Mouse (Mus musculus) urinary bladder, postnatal 14 days (tissue): ENCODE data around the gene Aldh3a1.
"Not testable (repeated sequence)": the region's sequence is repeated elsewhere in the genome, so short reads cannot be mapped to it uniquely, and the experiment has no call there.

Source experiments
- DNase-seq: peaks from one replicate; pipeline ENCODE4 v3.0.0; 2021; ENCODE audit warnings: low spot score

Gene Aldh3a1

DNA sequence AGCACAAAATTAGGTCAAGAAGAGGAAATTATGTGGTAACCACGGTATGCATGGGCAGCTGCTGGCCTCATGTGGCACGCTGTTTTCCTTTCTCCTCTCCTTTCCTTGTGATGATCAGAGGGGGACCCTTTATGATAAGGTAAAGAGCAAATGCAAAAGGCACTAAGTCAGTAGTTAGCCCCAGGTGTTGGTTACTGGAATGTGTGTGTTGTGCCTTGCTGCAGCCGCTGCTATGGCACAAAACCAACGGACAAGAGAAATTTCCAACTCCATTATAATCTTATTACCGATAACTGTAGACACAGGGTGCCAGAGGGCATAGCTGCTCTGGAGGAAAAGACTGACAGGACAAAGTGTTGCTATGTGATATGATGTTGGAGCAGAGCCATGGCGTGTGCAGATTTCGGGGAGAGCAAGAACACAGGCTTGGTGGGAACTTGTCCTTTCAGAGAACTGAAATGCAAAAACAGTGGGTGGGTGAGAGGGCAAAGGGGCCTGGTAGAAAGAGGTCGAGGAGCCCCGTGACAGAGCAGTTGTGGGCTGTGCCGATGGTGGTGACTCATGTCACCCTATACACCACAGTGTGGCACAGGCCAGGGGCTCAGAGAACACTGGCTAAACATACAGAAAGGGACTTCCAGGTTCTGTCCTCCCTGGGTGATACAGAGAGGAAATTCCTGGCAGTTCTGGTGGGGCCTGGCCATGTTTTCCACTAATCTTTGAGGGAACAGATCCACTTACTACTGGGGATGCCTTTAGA, at the start of gene Aldh3a1:
Gene Aldh3a1, plus strand, starts transcription at position 51 of the 760 bp plus-strand sequence.
- peak; percentile 31 for DNase-seq

DNA sequence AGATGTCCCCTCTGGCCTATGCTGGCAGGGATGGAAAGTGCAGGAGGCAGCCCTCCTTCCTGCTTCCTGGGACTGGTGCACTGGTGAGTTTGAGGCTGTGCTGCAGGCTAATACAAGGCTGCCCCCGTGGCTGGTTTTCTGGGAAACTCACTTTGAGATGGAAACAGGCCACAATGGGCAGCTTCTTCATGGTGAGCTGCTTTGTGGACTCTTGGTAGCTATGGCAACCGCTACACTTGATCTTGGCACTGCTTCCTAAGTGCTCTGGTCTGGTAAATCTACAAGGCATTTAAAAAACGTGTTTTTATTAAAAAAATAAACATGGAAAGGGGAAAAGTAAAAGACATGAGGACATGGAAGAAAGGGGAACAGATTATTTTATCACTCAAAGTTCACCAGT, 49.2 kb upstream of the Aldh3a1 start:
- no peak for DNase-seq

DNA sequence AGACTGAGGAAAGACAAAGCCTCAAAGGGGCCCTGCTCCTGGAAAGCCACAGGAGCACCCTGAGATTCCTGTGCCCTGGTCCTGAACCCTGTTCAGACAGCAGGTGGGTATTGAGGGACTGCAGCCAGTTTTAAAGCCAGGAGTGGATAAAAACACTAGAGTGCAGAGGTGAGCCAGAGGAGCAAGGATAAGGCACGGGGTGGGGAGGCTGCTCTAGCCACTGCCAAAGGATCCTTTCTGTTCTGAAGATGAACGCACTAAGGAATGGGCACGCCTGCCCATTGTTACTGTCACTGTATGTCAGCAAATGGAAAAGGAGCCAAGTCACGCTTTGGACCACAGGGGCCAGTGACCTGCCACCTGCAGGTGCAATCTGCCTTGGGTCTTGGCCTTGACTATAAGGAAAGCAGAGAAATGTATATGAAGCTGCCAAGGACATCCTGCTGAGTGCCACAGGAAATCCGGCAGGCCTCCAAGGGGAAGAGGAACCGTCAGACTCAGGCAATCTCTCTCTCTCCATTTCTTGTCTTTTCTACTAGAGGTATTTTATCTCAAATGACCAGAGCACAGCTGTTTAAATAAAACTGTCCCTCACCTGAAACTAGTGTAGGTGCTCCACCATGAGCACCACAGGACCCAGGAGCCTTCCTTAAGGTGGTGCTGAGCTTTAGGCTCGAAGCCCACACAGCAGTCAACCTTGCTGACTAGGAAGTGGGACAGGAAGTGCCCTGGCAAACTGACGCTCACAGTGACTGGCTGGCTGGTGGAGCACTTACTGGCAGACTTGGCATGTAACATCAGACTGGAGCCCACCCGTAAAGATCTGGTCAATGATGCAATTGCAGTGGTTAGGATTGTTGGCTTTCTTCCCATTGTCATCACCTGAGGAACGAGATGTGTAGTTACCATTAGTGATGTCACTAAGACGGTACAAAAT, 47.3 kb upstream of the Aldh3a1 start:
- no peak for DNase-seq

DNA sequence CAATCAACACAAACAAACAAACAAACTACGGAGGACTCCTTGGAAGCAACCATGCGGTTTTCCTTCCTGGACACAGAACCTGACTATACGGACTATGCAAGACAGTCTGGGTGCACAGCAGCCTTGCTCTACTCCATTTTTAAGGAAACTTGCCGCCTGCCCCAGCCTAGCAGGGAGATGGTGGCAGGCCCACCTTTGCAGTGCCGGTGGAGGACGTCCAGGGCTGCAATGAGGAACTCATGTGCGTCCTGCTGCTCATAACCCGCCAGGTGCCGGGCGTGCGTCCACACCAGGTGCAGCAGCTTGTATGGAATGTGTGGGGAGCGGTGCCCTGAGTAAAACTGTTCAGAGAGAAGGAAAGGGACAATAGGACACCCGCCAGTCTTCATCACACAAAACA, 46.2 kb upstream of the Aldh3a1 start:
- no peak for DNase-seq

DNA sequence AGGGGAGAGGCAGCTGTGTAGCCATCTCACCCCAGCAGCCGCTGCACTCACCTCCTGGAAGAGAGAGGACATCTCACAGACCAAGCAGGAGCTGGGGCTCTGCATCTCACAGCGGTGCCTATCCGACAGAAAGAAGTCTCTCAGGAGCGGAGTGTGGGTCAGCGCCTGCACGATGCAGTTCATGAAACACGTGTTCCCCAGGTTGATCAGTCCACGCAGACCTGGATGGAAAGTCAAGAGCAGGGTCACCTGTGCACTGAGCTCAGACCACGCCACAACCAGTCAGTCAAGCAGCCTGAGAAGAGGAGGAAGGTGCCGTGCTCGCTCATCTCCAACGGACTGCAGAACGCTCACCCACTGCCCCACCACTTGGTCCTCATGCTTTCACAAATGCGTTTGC, 44.6 kb upstream of the Aldh3a1 start:
- DNase-seq: no peak

DNA sequence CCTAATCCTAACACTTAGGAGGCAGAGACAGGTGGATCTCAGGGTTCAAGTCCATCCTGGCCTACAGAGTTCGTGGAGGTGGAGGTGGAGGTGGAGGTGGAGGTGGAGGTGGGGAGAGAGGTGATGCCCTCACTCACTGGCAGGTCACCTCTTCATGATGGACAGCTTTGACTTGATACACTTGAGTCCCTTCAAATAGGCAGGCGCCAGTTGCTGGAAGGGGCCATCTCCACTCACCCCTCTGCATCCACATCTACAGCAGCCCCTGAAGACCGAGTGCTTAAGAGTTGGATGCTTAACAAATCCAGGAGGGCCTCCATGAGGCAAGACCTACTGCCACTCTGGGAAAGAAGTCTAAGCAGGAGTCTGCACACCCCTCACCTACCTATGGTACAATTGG, 44.0 kb upstream of the Aldh3a1 start:
- no peak for DNase-seq

DNA sequence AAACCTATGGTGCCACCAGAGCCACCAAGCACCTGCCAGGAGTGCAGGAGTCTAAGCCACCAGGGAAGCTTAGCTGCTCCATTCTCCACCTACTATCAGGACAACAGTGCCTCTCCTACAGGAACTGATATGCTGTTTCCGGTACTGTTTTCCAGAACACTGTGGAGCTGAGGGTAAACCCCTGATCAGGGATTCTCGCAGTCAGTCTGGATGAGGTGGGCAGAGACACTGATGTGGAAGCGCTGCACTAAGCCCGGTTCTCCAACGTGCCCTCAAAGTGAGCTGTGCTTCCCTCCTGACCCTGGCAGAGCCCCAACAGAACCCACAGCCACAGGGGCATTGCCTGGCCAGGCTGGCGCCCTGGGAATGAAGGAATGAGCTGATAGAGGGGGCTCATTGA, 43.0 kb upstream of the Aldh3a1 start:
- no peak for DNase-seq

DNA sequence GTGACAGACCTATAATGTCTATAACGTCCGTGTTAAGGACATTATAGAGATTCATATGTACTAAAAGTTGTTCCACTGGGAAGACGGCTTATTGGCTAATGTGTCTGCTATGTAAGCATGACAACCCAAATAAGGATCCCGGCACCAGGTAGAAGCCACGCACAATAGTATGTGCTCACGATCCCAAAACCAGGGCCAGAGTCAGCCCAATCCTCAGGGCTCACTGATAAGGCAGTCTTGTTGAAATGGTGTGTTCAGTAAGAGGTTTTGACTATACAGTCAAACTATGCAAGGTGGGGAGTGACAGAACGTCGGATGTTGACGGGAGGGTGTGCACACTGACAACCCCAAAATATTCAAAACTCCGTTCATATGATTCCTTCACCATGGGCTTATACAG, 42.5 kb upstream of the Aldh3a1 start:
- no peak for DNase-seq

DNA sequence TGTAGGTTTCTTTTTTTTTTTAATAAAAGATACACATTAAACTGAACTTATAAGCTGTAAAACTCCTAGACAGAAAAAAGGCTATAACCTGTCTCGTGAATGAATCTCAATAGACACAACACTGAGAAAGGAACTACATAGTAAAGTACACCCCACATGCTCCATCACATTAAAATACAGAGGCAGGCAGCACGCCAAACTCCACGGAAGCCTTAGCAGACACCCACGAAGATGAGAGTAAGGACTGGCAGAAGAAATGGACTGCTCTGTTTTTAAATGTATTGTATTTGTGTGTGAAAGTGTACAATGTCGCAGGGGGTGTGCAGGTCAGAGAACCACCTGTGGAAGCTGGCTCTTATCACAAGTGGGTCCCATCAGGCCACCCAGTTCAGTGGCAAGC, 37.2 kb upstream of the Aldh3a1 start:
- no peak for DNase-seq

DNA sequence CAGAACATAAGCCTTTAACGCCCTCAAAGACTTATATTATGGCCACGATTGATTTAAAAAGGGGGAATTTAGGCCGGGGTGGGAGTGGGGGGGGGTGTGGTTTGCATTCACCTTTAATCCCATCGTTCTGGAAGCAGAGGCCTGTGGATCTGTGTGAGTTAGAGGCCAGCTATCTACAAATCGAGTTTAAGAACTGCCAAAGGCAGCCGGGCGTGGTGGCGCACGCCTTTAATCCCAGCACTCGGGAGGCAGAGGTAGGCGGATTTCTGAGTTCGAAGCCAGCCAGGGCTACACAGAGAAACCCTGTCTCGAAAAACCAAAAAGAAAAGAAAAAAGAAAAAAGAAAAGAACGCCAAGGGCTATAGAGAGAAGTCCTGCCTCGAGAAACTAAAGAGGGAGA, 33.9 kb upstream of the Aldh3a1 start:
- DNase-seq: not testable (repeated sequence)

DNA sequence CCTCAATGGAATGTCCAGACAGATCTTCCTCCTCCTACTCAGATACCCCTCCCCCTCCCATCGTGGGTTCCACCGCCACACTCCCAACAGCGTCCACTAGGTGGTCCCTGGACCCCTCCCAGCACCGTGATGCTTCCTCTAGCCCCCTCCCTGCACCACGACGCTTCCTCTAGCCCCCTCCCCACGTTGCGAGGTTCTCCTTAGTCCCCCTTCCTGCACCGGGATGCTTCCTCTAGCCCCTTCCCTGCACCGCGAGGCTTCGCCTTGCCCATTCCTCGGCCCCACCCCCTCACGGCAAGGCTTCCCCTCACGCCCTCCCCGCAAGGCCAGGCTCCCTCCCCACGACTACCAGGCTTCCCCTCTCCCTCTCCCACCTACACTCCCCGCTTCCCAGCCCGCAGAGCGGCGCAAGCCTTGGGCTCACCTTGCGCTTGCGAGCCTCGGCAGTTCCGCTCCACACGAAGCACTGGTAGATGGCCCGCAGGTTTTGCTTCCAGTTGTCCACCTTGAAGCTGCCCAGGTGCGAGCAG, 33.0 kb upstream of the Aldh3a1 start:
- peak; percentile 61 for DNase-seq

DNA sequence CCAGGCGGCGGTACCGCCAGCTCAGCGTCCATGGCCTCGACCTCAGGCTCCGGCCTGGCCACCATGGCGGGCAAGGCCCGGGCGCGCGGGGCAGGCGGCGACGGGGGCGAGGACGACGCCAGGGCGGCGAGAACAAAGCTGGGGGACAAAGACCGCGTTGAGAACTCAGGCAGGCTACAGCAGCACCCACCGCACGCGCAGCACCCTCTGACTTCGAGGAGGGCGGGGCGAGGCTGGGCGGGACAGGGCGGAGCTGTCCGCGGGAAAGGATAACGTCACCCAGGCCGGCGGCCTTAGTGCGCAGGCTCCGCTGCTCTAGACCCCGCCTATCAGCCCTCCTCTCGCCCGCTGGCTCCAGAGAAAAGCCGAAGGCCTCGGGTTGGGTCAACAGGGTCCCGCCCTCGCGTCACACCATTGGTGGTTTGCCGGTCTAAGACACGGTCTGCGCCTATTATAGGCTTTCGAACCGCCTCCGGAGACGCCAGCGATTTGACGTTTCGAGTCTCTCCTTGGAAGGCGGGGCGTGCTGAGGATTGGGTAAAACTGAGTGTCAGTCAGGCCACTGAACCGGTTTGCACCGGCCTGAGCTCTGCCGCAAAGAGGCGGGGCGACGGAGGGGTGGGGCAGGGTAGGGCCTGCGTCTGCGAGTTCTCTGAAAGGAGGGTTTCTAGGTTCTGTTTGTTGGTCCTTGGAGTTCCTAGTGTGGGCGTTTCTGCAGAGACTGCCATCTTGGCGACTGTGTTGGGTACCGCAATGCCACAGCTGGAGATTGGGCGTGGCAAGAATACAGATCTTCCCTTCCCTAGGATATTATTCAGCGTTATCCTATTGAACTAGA, 32.3 kb upstream of the Aldh3a1 start, which contains the start of gene Usp22:
Gene Usp22, minus strand, starts transcription at position 235 of the 838 bp plus-strand sequence.
- DNase-seq: peak; percentile 100

DNA sequence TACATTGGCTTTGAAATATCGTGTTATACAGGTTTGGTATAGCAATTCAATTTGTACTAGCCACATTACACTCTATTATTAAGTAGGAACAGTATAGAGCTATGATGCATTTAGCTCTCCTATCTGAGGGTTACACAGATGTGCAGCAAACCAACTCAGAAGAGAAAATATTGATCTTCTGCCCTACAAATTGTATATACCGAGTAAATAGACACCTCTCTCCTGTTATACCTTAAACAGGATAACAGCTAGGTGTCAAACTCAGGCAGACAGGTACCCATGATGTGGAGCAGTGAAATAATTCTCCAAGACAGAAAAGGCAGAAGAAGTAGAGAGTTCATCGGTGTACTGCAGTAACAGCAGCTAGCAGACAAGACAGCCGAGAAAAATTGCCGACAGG, 31.6 kb upstream of the Aldh3a1 start:
- no peak for DNase-seq

DNA sequence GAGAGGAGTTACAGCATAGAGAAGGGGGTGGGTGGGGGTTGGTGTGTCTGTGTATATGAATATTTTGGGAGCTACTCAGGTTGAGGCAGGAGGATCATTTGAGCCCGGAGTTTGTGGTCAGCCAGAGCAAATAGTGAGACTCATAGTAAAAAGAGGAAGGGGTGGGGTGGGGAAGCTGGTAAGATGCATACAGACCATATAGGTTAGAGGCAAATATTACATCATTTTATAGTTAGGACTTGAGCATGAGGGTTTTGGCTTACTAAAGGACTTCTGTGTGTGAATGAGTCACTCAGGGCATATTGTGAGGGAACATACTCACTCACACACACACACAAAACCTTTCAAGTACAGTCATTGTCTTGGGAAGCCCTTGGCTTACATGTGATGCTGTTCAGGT, 31.0 kb upstream of the Aldh3a1 start:
- no peak for DNase-seq

DNA sequence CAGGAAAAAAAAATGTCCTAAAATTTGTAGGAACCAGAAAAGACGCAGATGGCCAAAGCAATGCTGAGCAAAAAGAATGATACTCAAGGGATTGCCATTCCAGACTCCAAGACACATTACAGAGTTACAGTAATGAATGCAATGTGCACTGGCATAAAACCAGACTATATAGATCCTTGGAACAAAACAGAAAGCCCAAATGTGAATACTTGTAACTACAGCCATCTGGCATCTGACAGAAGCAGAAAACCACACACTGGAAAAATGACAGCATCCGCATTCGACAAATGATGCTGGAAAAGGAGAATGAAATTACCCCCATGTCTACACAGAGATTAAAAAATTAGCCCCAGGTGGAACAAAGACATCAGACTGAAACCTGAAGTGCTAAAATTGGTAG, 27.0 kb upstream of the Aldh3a1 start:
- no peak for DNase-seq

DNA sequence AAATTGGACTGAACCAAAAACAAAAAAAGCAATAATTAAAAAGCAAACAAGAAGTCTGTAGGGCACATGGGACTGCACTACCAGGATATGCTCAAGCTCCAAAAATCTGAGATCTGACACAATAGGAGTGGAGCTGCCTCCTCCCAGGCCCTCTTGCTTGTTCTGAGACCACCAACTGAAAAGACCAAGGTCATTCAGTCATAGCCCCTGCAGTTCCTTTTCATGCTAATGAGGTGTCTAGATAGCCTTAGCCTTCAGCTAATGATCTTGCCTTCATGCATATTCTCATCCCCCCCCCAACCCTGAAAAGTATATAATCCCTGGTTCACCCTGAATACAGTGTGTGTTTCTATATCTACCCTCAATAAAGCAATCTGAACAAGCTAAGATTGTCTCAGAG, 25.7 kb upstream of the Aldh3a1 start:
- DNase-seq: no peak

DNA sequence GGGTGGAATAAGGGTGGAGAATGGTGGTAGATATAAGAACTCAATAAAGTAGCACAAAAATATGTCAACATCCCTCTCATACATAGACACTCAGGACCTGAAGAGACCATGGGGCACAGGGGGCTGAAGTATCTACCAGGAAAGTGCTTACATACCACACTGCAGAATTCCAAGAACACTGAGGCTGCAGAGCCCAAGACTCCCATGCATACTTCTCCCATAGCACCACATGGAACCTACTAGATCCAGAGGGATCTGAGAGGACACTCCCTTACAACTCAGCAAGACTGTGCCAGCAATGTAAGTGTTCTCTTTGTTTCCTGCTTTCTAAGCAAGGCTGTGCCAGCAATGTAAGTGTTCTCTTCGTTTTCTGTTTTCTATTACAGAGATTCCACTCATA, 23.5 kb upstream of the Aldh3a1 start:
- no peak for DNase-seq

DNA sequence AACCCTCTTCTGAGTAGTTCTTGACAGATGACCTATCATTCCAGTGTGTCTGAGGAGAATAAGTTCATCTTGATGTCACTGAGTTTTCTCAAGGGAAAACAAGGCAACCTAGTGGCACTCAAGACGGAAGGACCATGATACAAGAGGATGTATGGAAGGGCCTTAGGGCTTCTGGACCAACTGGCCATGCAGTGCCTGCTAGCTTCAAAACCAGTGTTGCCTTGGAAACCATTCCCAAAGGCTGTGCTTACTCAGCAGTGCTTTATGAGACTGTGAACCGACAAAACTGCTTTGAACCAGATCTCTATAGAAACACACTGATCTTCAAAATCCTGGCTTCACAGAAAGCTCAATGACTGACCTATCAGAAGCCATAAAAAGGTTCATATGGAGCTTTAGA, 16.6 kb upstream of the Aldh3a1 start:
- no peak for DNase-seq

DNA sequence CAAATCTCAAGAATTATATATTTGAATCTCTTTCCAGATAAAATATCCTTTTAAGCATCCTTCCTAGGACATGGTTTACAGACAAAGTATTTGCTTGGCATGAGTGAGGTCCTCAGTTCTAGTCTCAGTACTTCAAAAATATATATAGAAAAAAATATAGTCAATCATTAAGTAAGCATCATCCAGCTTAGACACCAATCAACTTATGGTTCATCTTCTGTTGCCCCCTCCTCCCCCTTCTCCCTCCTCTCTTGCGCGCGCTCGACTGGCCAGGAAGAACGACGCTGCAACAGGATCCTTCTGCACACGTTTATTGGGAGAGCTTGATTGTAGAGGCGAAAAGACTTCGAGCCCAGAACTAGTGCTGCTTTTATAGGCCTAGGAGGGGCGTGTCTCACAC, 15.2 kb upstream of the Aldh3a1 start:
- not testable (repeated sequence) for DNase-seq

DNA sequence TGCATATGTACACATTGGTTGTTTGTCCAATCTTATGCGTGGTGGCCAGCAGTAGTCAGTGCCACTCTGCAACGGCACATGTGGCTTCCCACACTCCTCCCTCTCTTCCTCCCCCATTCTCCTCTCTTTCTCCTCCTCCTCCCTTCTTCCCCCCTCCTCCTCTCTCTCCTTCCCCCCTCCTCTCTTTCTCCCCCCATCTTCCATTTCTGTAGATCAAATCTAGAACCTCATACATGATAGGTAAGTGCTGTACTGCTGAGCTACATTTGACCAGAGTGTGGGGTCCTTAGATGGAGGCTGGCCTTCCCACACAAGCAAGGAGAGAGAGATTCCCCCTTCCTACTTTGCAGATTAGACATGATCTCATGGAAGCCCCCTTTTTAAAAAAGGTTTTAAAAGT, 14.6 kb upstream of the Aldh3a1 start:
- no peak for DNase-seq

DNA sequence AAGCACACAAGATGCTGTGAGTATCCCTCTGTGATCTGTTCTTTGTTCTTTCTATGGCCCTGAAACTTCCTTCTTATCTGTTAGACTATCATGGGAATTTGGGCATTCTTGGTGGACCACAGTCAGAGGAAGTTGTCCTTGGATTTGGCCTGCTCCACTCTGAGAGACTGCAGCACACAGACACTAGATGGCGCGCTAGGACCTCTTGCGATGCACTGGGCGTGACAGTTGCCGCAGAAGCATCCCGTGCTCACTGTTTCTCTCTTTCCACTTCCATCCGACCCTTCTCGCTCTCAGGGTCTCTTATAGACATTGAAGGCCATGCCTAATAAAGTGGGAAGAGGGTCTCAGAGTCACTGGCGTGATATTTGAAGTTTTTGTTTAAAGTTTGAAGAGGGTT, 13.9 kb upstream of the Aldh3a1 start:
- peak; percentile 88 for DNase-seq
